Mouse (Mus musculus) neural tube, embryonic 13.5 days (tissue): ENCODE results near the gene Gm11127. TPM values are rescaled to one million over a fixed set of nuclear protein-coding genes. Genes with fewer than 3 reads are reported as not detected.

Source experiments
- ATAC-seq: fragments of 200-750 bp; cut with Nextera tagmentation; 2 replicates; pipeline ENCODE4 v1.8.0; 2017; ENCODE audit warnings: low read depth, mild to moderate bottlenecking, moderate TSS enrichment, moderate library complexity
- H3K27ac ChIP-seq: fragments of 300-500 bp; sonication (generic); replicated peaks from 2 replicates; pipeline ENCODE4 v1.5.1; 2015; ENCODE audit warnings: moderate library complexity, mild to moderate bottlenecking, inconsistent platforms
- H3K27me3 ChIP-seq: fragments of 300-500 bp; sonication (generic); 2 replicates; pipeline ENCODE4 v1.6.1; 2015; ENCODE audit warnings: mild to moderate bottlenecking, inconsistent platforms
- H3K36me3 ChIP-seq: fragments of 300-500 bp; sonication (generic); 2 replicates; pipeline ENCODE4 v1.6.1; 2015; ENCODE audit warnings: mild to moderate bottlenecking, inconsistent platforms
- H3K4me1 ChIP-seq: fragments of 300-500 bp; sonication (generic); replicated peaks from 2 replicates; pipeline ENCODE4 v1.6.1; 2015; ENCODE audit warnings: inconsistent platforms
- H3K4me2 ChIP-seq: fragments of 300-500 bp; sonication (generic); 2 replicates; pipeline ENCODE4 v1.6.1; 2015; ENCODE audit warnings: inconsistent platforms, mild to moderate bottlenecking, moderate library complexity
- H3K4me3 ChIP-seq: fragments of 300-500 bp; sonication (generic); 2 replicates; pipeline ENCODE4 v1.5.1; 2015; ENCODE audit warnings: mild to moderate bottlenecking, inconsistent platforms
- H3K9ac ChIP-seq: fragments of 300-500 bp; sonication (generic); 2 replicates; pipeline ENCODE4 v1.6.1; 2015; ENCODE audit warnings: moderate library complexity, mild to moderate bottlenecking, inconsistent platforms
- H3K9me3 ChIP-seq: fragments of 300-500 bp; sonication (generic); 2 replicates; pipeline ENCODE4 v1.6.1; 2016; ENCODE audit warnings: inconsistent platforms
- WGBS: fragments of 180-500 bp; shearing (Covaris S2); methylation state at CpG from one replicate; pipeline ENCODE4 v1.1.7; 2015; 5-methylcytosine and 5-hydroxymethylcytosine counted together
- polyA plus RNA-seq: library from polyadenylated mRNA; unstranded; fragments of >200 nt; fragmentation: Nextera tagmentation; extraction: Ambion mirVana; gene quantifications from 2 replicates; pipeline ENCODE4 v1.2.1, GENCODE M21; 2015

Gene Gm11127
- polyA plus RNA-seq, 1 experiment from 2014 or later = not detected

- Histone ChIP-seq H3K4me1 (peaks cover 26% of the 10 kb centered on the region), H3K4me3 (no peak overlapping the region), H3K9ac (no peak overlapping the region), H3K9me3 (no peaks in the 10 kb centered on the region), H3K4me2 (no peak overlapping the region), H3K27me3 (peaks cover 14% of the 10 kb centered on the region; the same call in 1 of the 2 replicates), H3K27ac (no peak overlapping the region), H3K36me3 (no peaks in the 10 kb centered on the region)
- ATAC-seq = no peak
- WGBS = 80% methylated on average over 7 of the region's 7 CpGs
These were observed 29.1 kb downstream of the Gm11127 start for GRCm38 (mm10) chr17:36028879-36029619.

GRCm38 (mm10) chr17:36027663-36028062 lies 30.5 kb downstream of the Gm11127 start:
- Histone ChIP-seq H3K9me3 (no peaks in the 10 kb centered on the region), H3K4me3 (no peak overlapping the region), H3K27me3 (peaks cover 13% of the 10 kb centered on the region; the same call in 1 of the 2 replicates), H3K9ac (no peak overlapping the region), H3K27ac (no peak overlapping the region), H3K4me1 (peaks cover 29% of the 10 kb centered on the region), H3K36me3 (no peaks in the 10 kb centered on the region), H3K4me2 (no peak overlapping the region)
- 94% methylated on average over 4 of the region's 4 CpGs for WGBS
- no peak for ATAC-seq

- no peaks in the 10 kb centered on the region for H3K27me3 ChIP-seq
- no peak overlapping the region for H3K4me3 ChIP-seq
- no peaks in the 10 kb centered on the region for H3K36me3 ChIP-seq
- ATAC-seq = no peak
- H3K27ac ChIP-seq = no peak overlapping the region
- no peaks in the 10 kb centered on the region for H3K9me3 ChIP-seq
- no peak overlapping the region for H3K9ac ChIP-seq
- 61% methylated on average over 4 of the region's 4 CpGs for WGBS
- H3K4me2 ChIP-seq = no peak overlapping the region
- peaks cover 15% of the 10 kb centered on the region for H3K4me1 ChIP-seq
These were observed 32.3 kb downstream of the Gm11127 start for GRCm38 (mm10) chr17:36025901-36026300.

GRCm38 (mm10) chr17:36025197-36025596 lies 33.0 kb downstream of the Gm11127 start:
- ATAC-seq = no peak
- Histone ChIP-seq H3K27ac (no peak overlapping the region), H3K36me3 (no peaks in the 10 kb centered on the region), H3K9ac (no peak overlapping the region), H3K4me3 (no peak overlapping the region), H3K27me3 (no peaks in the 10 kb centered on the region), H3K4me1 (peaks cover 15% of the 10 kb centered on the region), H3K4me2 (no peak overlapping the region), H3K9me3 (no peaks in the 10 kb centered on the region)
- 57% methylated on average over 5 of the region's 5 CpGs for WGBS

- Histone ChIP-seq H3K36me3 (no peaks in the 10 kb centered on the region), H3K9ac (no peak overlapping the region), H3K4me2 (no peak overlapping the region), H3K4me1 (peaks cover 15% of the 10 kb centered on the region), H3K4me3 (no peak overlapping the region), H3K27me3 (no peaks in the 10 kb centered on the region), H3K9me3 (no peaks in the 10 kb centered on the region), H3K27ac (no peak overlapping the region)
- ATAC-seq = no peak
- WGBS = 69% methylated on average over 9 of the region's 9 CpGs
These were observed 34.2 kb downstream of the Gm11127 start for GRCm38 (mm10) chr17:36023710-36024654.

GRCm38 (mm10) chr17:36022922-36023321 lies 35.2 kb downstream of the Gm11127 start:
- no peak for ATAC-seq
- H3K4me3 ChIP-seq = no peak overlapping the region
- H3K9me3 ChIP-seq = no peaks in the 10 kb centered on the region
- H3K27ac ChIP-seq = no peak overlapping the region
- H3K4me2 ChIP-seq = no peak overlapping the region
- H3K27me3 ChIP-seq = no peaks in the 10 kb centered on the region
- H3K36me3 ChIP-seq = no peaks in the 10 kb centered on the region
- 94% methylated on average over 6 of the region's 6 CpGs for WGBS
- no peak overlapping the region for H3K9ac ChIP-seq
- H3K4me1 ChIP-seq = peaks cover 15% of the 10 kb centered on the region

- H3K9me3 ChIP-seq = no peaks in the 10 kb centered on the region
- WGBS = 93% methylated on average over 9 of the region's 9 CpGs
- H3K27me3 ChIP-seq = no peaks in the 10 kb centered on the region
- no peak overlapping the region for H3K9ac ChIP-seq
- ATAC-seq = no peak
- H3K27ac ChIP-seq = no peak overlapping the region
- no peaks in the 10 kb centered on the region for H3K36me3 ChIP-seq
- peaks cover 15% of the 10 kb centered on the region for H3K4me1 ChIP-seq
- no peak overlapping the region for H3K4me3 ChIP-seq
- H3K4me2 ChIP-seq = no peak overlapping the region
These were observed 36.1 kb downstream of the Gm11127 start for GRCm38 (mm10) chr17:36022098-36022497.

GRCm38 (mm10) chr17:36021309-36021708 lies 36.9 kb downstream of the Gm11127 start:
- Histone ChIP-seq H3K36me3 (no peaks in the 10 kb centered on the region), H3K4me1 (peaks cover 13% of the 10 kb centered on the region), H3K9me3 (no peaks in the 10 kb centered on the region), H3K27ac (no peak overlapping the region), H3K4me3 (no peak overlapping the region), H3K27me3 (no peaks in the 10 kb centered on the region), H3K4me2 (no peak overlapping the region), H3K9ac (no peak overlapping the region)
- ATAC-seq = no peak
- 97% methylated on average over 1 of the region's 1 CpGs for WGBS

- Histone ChIP-seq H3K9me3 (no peaks in the 10 kb centered on the region), H3K4me3 (no peak within 1 kb of the TSS), H3K4me2 (0 out of 2 replicates have a peak within 1 kb of the TSS, but pooled peaks have one; percentile 14), H3K27ac (no peak within 1 kb of the TSS), H3K4me1 (peaks cover 7% of the 10 kb centered on the region; the same call in 1 of the 2 replicates), H3K9ac (no peak within 1 kb of the TSS), H3K36me3 (peaks cover 5% of the 10 kb centered on the region), H3K27me3 (no peaks in the 10 kb centered on the region)
- ATAC-seq = no peak
- 50% methylated on average over 15 of the region's 15 CpGs for WGBS
These were observed 37.7 kb downstream of the Gm11127 start, which contains the start of gene H2-T24 for GRCm38 (mm10) chr17:36020191-36021073. Gene H2-T24, minus strand, starts transcription at chr17:36020560.

GRCm38 (mm10) chr17:36019519-36019918 lies 38.7 kb downstream of the Gm11127 start:
- WGBS = 76% methylated on average over 3 of the region's 3 CpGs
- H3K36me3 ChIP-seq = peaks cover 14% of the 10 kb centered on the region
- no peak overlapping the region for H3K4me3 ChIP-seq
- H3K27ac ChIP-seq = no peak overlapping the region
- H3K27me3 ChIP-seq = no peaks in the 10 kb centered on the region
- no peak overlapping the region for H3K4me2 ChIP-seq
- ATAC-seq = no peak
- H3K9me3 ChIP-seq = no peaks in the 10 kb centered on the region
- peaks cover 7% of the 10 kb centered on the region; the same call in 1 of the 2 replicates for H3K4me1 ChIP-seq
- H3K9ac ChIP-seq = no peak overlapping the region

GRCm38 (mm10) chr17:36018979-36019378 lies 39.2 kb downstream of the Gm11127 start:
- WGBS = 80% methylated on average over 2 of the region's 2 CpGs
- no peak overlapping the region for H3K4me3 ChIP-seq

More at GRCm38 (mm10) chr17:36018979-36019378, 39.2 kb downstream of the Gm11127 start:
- H3K27me3 ChIP-seq = no peaks in the 10 kb centered on the region
- H3K4me2 ChIP-seq = no peak overlapping the region
- no peak overlapping the region for H3K9ac ChIP-seq
- H3K4me1 ChIP-seq = peaks cover 4% of the 10 kb centered on the region; the same call in 1 of the 2 replicates
- no peak overlapping the region for H3K27ac ChIP-seq
- no peak for ATAC-seq
- peaks cover 20% of the 10 kb centered on the region for H3K36me3 ChIP-seq
- no peaks in the 10 kb centered on the region for H3K9me3 ChIP-seq
